Mouse (Mus musculus) activated CD4-positive, CD25-positive, alpha-beta regulatory T cell (primary cell): ENCODE results near the gene Tmc5. TPM values are rescaled to one million over a fixed set of nuclear protein-coding genes. Genes with fewer than 3 reads are reported as not detected.

Source experiments
- polyA plus RNA-seq, 2 experiments: library from polyadenylated mRNA; unstranded; fragments of 100-300 nt; shearing (Covaris generic); gene quantifications; one replicate each; pipeline ENCODE4 v1.2.1; 2017

Tmc5 gene
- polyA plus RNA-seq = under 1 TPM in 1 of 2 experiments, not detected in 1; 0.25 TPM

GRCm38 (mm10) chr7:118597201-118597600 is at the start of gene Tmc5:
Tmc5 (plus strand) TSS chr7:118597297.

GRCm38 (mm10) chr7:118584257-118584907 is 12.7 kb upstream of the Tmc5 start, which contains the start of gene Tmc7:
Tmc7 (minus strand) TSS chr7:118584736.

GRCm38 (mm10) chr7:118705101-118705961 is 108.2 kb downstream of the Tmc5 start, which contains the start of gene Gde1:
Gde1 (minus strand) TSS chr7:118705778.

GRCm38 (mm10) chr7:118712228-118713173 is 115.4 kb downstream of the Tmc5 start, which contains the start of gene Ccp110:
Ccp110 (plus strand) TSS chr7:118712552.

Other genes with a start within 250 kb of the Tmc5 start
- gene Syt17, start 149.1 kb upstream of the Tmc5 start, polyA plus RNA-seq = under 1 TPM; 0.25 to 0.43 TPM
- 1 to 10 TPM; 1.6 TPM for gene Itpripl2, start 105.3 kb upstream of the Tmc5 start, polyA plus RNA-seq
- gene Coq7, start 63.9 kb upstream of the Tmc5 start, polyA plus RNA-seq = 10 to 100 TPM; 13.9 to 21.7 TPM
- under 1 TPM in 1 of 2 experiments, not detected in 1; 0.14 TPM for gene Tmc7, start 12.6 kb upstream of the Tmc5 start, polyA plus RNA-seq
- gene Gde1, start 108.5 kb downstream of the Tmc5 start, polyA plus RNA-seq = 10 to 100 TPM; 52.7 to 52.9 TPM
- gene Ccp110, start 115.3 kb downstream of the Tmc5 start, polyA plus RNA-seq = 1 to 10 TPM; 4.3 to 7.3 TPM
- 100 to 1,000 TPM in 1 of 2 experiments, 10 to 100 TPM in 1; 61.4 to 101 TPM for gene Vps35l, start 142.9 kb downstream of the Tmc5 start, polyA plus RNA-seq